Mouse (Mus musculus) heart, adult 2 months (tissue): ENCODE data around the gene Gan. TPM values are rescaled to one million over a fixed set of nuclear protein-coding genes. Genes with fewer than 3 reads are reported as not detected.

Source experiments
- DNase-seq, 2 experiments: peaks; one replicate each; pipeline ENCODE4 v3.0.0; 2021
- H3K27ac ChIP-seq: fragments of 200-600 bp; 2 replicates; pipeline ENCODE4 v1.8.1; 2022
- H3K27me3 ChIP-seq: fragments of 200-500 bp; 2 replicates; pipeline ENCODE4 v1.6.1; 2012; ENCODE audit warnings: mild to moderate bottlenecking, low read length, inconsistent platforms, mixed read lengths; ENCODE audit not compliant: control insufficient read depth, insufficient read depth
- H3K36me3 ChIP-seq: fragments of 200-500 bp; 2 replicates; pipeline ENCODE4 v1.6.1; 2012; ENCODE audit warnings: low read length, inconsistent platforms; ENCODE audit not compliant: control insufficient read depth, insufficient read depth
- H3K4me1 ChIP-seq: fragments of 200-500 bp; 2 replicates; pipeline ENCODE4 v1.6.1; 2011; ENCODE audit warnings: low read length; ENCODE audit not compliant: control insufficient read depth, insufficient read depth
- H3K4me3 ChIP-seq: fragments of 200-600 bp; 2 replicates; pipeline ENCODE4 v1.8.1; 2022
- H3K79me2 ChIP-seq: fragments of 200-500 bp; replicated peaks from 2 replicates; pipeline ENCODE4 v1.6.1; 2012; ENCODE audit warnings: mild to moderate bottlenecking, inconsistent platforms, low read length, moderate library complexity, mixed read lengths; ENCODE audit not compliant: control insufficient read depth, insufficient read depth
- H3K9ac ChIP-seq: fragments of 200-500 bp; 2 replicates; pipeline ENCODE4 v1.6.1; 2012; ENCODE audit warnings: low read depth, mild to moderate bottlenecking, control low read depth, inconsistent platforms, low read length, mixed read lengths
- CTCF ChIP-seq: fragments of 200-600 bp; IDR thresholded peaks from 2 replicates; pipeline ENCODE4 v1.8.1; 2022; ENCODE audit warnings: antibody characterized with exemption, mild to moderate bottlenecking, moderate library complexity
- EP300 ChIP-seq: fragments of 200-500 bp; IDR thresholded peaks from 2 replicates; pipeline ENCODE4 v1.6.1; 2011; ENCODE audit warnings: low read depth, low read length, control low read depth; ENCODE audit not compliant: insufficient read depth
- POLR2A ChIP-seq: fragments of 200-500 bp; IDR thresholded peaks from 2 replicates; pipeline ENCODE4 v1.6.1; 2011; ENCODE audit warnings: mild to moderate bottlenecking, low read depth, low read length, control low read depth; ENCODE audit not compliant: insufficient read depth
- WGBS: fragments of 180-500 bp; shearing (Covaris S2); methylation state at CpG from one replicate; pipeline ENCODE4 v1.1.7; 2018; 5-methylcytosine and 5-hydroxymethylcytosine counted together
- intact Hi-C: fragments of 180-260 bp; cut with DNase I; formaldehyde crosslinking; loops from one replicate; pipeline ENCODE4 v1.15.1; 2025
- polyA plus RNA-seq: library from polyadenylated mRNA; depleted of rRNA; stranded (reverse); fragments of >200 nt; gene quantifications from 2 replicates; pipeline ENCODE4 v1.2.3, GENCODE M21; 2012
- total RNA-seq, 2 experiments: library from RNA; stranded (reverse); gene quantifications; 2 replicates each; pipeline ENCODE4 v1.2.3; 2021

The Gan gene
- total and polyA plus RNA-seq, 3 experiments = 1.7 to 5.2 (median 4.2) TPM

- 85% methylated on average over 3 of the region's 3 CpGs for WGBS
- H3K4me3 ChIP-seq = no peak overlapping the region
- no peak for DNase-seq
- H3K79me2 ChIP-seq = no peaks in the 10 kb centered on the region
- peaks cover 2% of the 10 kb centered on the region for H3K4me1 ChIP-seq
- no peak overlapping the region for H3K9ac ChIP-seq
- TF ChIP-seq EP300 (no peak), CTCF (no peak), POLR2A (no peak)
- H3K27ac ChIP-seq = no peak overlapping the region
- H3K27me3 ChIP-seq = no peaks in the 10 kb centered on the region
- intact Hi-C loops = no loop called here
- no peaks in the 10 kb centered on the region for H3K36me3 ChIP-seq
Measured at GRCm38 (mm10) chr8:117173690-117174089, 15.8 kb downstream of the Gan start.

GRCm38 (mm10) chr8:117174536-117174935 lies 16.6 kb downstream of the Gan start:
- H3K4me1 ChIP-seq = peaks cover 2% of the 10 kb centered on the region
- DNase-seq = no peak
- no peaks in the 10 kb centered on the region for H3K79me2 ChIP-seq
- intact Hi-C loops = no loop called here
- no peak overlapping the region for H3K4me3 ChIP-seq
- no peaks in the 10 kb centered on the region for H3K27me3 ChIP-seq
- TF ChIP-seq CTCF (no peak), POLR2A (no peak), EP300 (no peak)
- H3K27ac ChIP-seq = no peak overlapping the region
- no peaks in the 10 kb centered on the region for H3K36me3 ChIP-seq
- 83% methylated on average over 5 of the region's 5 CpGs for WGBS
- H3K9ac ChIP-seq = no peak overlapping the region

- Histone ChIP-seq H3K27ac (no peak overlapping the region), H3K36me3 (no peaks in the 10 kb centered on the region), H3K9ac (no peak overlapping the region), H3K4me3 (no peak overlapping the region), H3K4me1 (peaks cover 2% of the 10 kb centered on the region), H3K79me2 (no peaks in the 10 kb centered on the region), H3K27me3 (no peaks in the 10 kb centered on the region)
- DNase-seq = no peak
- no peak for TF ChIP-seq CTCF
- TF ChIP-seq EP300 = no peak
- no peak for TF ChIP-seq POLR2A
- 74% methylated on average over 5 of the region's 5 CpGs for WGBS
- intact Hi-C loops = no loop called here
Measured at GRCm38 (mm10) chr8:117176308-117176707, 18.4 kb downstream of the Gan start.

GRCm38 (mm10) chr8:117177236-117177635 lies 19.3 kb downstream of the Gan start:
- TF ChIP-seq EP300 = no peak
- no peak for TF ChIP-seq POLR2A
- TF ChIP-seq CTCF = no peak
- intact Hi-C loops = no loop called here
- DNase-seq = no peak
- Histone ChIP-seq H3K79me2 (no peaks in the 10 kb centered on the region), H3K4me1 (peaks cover 2% of the 10 kb centered on the region), H3K27ac (no peak overlapping the region), H3K27me3 (no peaks in the 10 kb centered on the region), H3K36me3 (no peaks in the 10 kb centered on the region), H3K4me3 (no peak overlapping the region), H3K9ac (no peak overlapping the region)
- 64% methylated on average over 7 of the region's 7 CpGs for WGBS

- Histone ChIP-seq H3K79me2 (no peaks in the 10 kb centered on the region), H3K4me3 (no peak overlapping the region), H3K27ac (no peak overlapping the region), H3K4me1 (peaks cover 2% of the 10 kb centered on the region), H3K36me3 (no peaks in the 10 kb centered on the region), H3K9ac (no peak overlapping the region), H3K27me3 (no peaks in the 10 kb centered on the region)
- 92% methylated on average over 2 of the region's 2 CpGs for WGBS
- TF ChIP-seq EP300 = no peak
- peak; percentile 27 for TF ChIP-seq CTCF
- intact Hi-C loops = no loop called here
- DNase-seq = no peak
Measured at GRCm38 (mm10) chr8:117178039-117178438, 20.1 kb downstream of the Gan start.

GRCm38 (mm10) chr8:117178676-117179075 lies 20.7 kb downstream of the Gan start:
- Histone ChIP-seq H3K4me3 (no peak overlapping the region), H3K4me1 (peaks cover 2% of the 10 kb centered on the region), H3K36me3 (no peaks in the 10 kb centered on the region), H3K79me2 (no peaks in the 10 kb centered on the region), H3K27ac (no peak overlapping the region), H3K9ac (no peak overlapping the region), H3K27me3 (no peaks in the 10 kb centered on the region)
- no peak for DNase-seq
- intact Hi-C loops = no loop called here
- WGBS = 85% methylated on average over 6 of the region's 6 CpGs
- no peak for TF ChIP-seq EP300
- TF ChIP-seq POLR2A = no peak
- TF ChIP-seq CTCF = no peak

- Histone ChIP-seq H3K9ac (no peak overlapping the region), H3K27ac (no peak overlapping the region), H3K4me3 (no peak overlapping the region), H3K79me2 (no peaks in the 10 kb centered on the region), H3K27me3 (no peaks in the 10 kb centered on the region), H3K4me1 (no peaks in the 10 kb centered on the region), H3K36me3 (no peaks in the 10 kb centered on the region)
- no peak for DNase-seq
- TF ChIP-seq CTCF (peak; percentile 35), EP300 (no peak), POLR2A (no peak)
- WGBS = 98% methylated on average over 4 of the region's 4 CpGs
- intact Hi-C loops = no loop called here
Measured at GRCm38 (mm10) chr8:117182746-117183145, 24.8 kb downstream of the Gan start.
